Comparison of ENCODE assay signal across 8 mouse cellular contexts in the genomic region with DNA sequence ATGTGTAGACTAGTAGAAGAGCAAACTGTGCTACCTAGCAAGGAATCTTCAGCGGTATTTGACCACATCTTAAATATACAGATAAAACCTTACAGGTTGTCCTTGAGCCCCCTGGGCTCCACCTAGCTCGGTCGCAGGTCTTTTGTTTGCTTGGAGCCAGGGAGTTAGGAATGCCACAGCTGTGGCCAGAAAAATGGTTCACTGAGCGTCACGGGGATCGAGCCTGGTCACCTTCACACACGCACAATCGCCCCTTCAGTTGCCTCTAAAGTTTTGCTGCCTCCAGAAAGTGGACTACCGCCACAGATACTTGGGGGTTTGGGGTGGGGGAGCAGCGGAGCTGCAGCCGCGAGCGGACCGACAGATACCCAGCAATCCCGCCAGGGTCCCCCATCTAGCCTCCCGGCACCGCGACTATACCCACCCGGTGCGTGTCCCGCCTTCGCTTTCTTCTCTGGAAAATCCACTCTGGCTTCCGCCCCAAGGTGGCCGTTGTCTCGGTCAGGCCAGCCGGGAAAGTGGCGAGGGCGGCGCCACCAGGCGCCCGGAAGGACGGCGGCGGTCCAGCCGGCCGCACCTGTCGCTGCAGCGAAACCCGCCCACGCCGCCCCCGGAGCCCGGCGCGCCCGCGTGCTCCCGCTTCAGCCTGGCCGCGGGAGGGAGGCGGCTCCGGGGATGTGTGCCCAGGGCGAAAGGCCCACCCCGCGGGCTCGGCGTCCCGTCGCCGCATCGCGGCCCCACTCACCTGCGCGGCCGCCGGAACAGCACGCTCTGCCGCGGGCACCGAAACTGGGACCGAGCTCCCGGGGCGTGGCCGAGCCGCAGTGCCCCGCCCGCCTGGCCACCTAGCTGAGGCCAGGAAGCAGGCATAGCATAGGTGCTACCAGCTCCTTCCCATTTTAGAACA. TPM values are rescaled to one million over a fixed set of nuclear protein-coding genes. Genes with fewer than 3 reads are reported as not detected.
DNase-seq lines count a peak whose midpoint lies in the region; ATAC-seq and TF ChIP-seq lines count a peak whose summit lies in the region.

Gene Marveld2, minus strand, starts transcription at position 791 of the 907 bp plus-strand sequence.

- 3% methylated on average over 75 of the region's 77 CpGs for WGBS in embryonic facial prominence, embryonic 12.5 days
- 3% methylated on average over 77 of the region's 77 CpGs for WGBS in heart, embryonic 14.5 days
- WGBS in kidney, embryonic 16.5 days = 1% methylated on average over 74 of the region's 77 CpGs
- WGBS in liver, embryonic 16.5 days (ENCODE audit: insufficient replicate concordance) = 2% methylated on average over 71 of the region's 77 CpGs
- WGBS in neural tube, embryonic 11.5 days = 1% methylated on average over 75 of the region's 77 CpGs

- TF ChIP-seq CTCF in testis, adult 2 months (IDR thresholded peaks at IDR 0.05; ENCODE audit: control insufficient read depth, insufficient read depth, insufficient replicate concordance, low read depth, low read length) = no peak

- peak; percentile 50 to 77 for DNase-seq in urinary bladder, adult 18-20 months (ENCODE audit: low spot score in 2 of 2)
- DNase-seq in urinary bladder, postnatal 10 days (ENCODE audit: low spot score) = no peak
- peak; percentile 30 for DNase-seq in neural tube, embryonic 11.5 days (ENCODE audit: low spot score)

- peak within 1 kb of the TSS; percentile 58 for H3K9ac ChIP-seq in embryonic facial prominence, embryonic 12.5 days
- H3K9ac ChIP-seq in heart, embryonic 14.5 days (ENCODE audit: low read length) = peak within 1 kb of the TSS; percentile 76
- H3K9ac ChIP-seq in kidney, embryonic 16.5 days (replicated peaks; ENCODE audit: low read length) = peak within 1 kb of the TSS; percentile 74
- peak within 1 kb of the TSS; percentile 61 for H3K9ac ChIP-seq in liver, embryonic 16.5 days (ENCODE audit: low read depth, low read length)
- peak within 1 kb of the TSS; percentile 52 for H3K9ac ChIP-seq in neural tube, embryonic 11.5 days (ENCODE audit: low read length)

- no peak within 1 kb of the TSS for H3K27ac ChIP-seq in embryonic facial prominence, embryonic 12.5 days
- no peak within 1 kb of the TSS for H3K27ac ChIP-seq in heart, embryonic 14.5 days (replicated peaks in 1 of 2; ENCODE audit: control insufficient read depth in 1 of 2, insufficient read depth in 1 of 2, low read depth in 2 of 2, low read length in 2 of 2)
- peak within 1 kb of the TSS; percentile 76 for H3K27ac ChIP-seq in kidney, embryonic 16.5 days (ENCODE audit: low read length)
- peak within 1 kb of the TSS; percentile 55 for H3K27ac ChIP-seq in liver, embryonic 16.5 days (ENCODE audit: low read length)
- no peak within 1 kb of the TSS for H3K27ac ChIP-seq in neural tube, embryonic 11.5 days (ENCODE audit: low read depth, low read length)
- no peak within 1 kb of the TSS for H3K27ac ChIP-seq in testis, adult 2 months (ENCODE audit: control insufficient read depth, insufficient read depth, low read depth, low read length)

- no peak for ATAC-seq in embryonic facial prominence, embryonic 12.5 days (ENCODE audit: insufficient number of reproducible peaks, insufficient read depth, low FRiP score, low TSS enrichment)
- peak; percentile 31; the same call in 1 of the 2 replicates for ATAC-seq in heart, embryonic 14.5 days (ENCODE audit: insufficient number of reproducible peaks, insufficient read depth, low FRiP score, low read depth)
- ATAC-seq in kidney, embryonic 16.5 days (ENCODE audit: low FRiP score, low TSS enrichment) = peak; percentile 91
- peak; percentile 82 for ATAC-seq in liver, embryonic 16.5 days (ENCODE audit: low read depth)
- ATAC-seq in neural tube, embryonic 11.5 days (ENCODE audit: insufficient read depth, low FRiP score, low TSS enrichment) = peak; percentile 35

- peaks cover 16% of the 10 kb centered on the region for H3K27me3 ChIP-seq in embryonic facial prominence, embryonic 12.5 days
- no peaks in the 10 kb centered on the region for H3K27me3 ChIP-seq in heart, embryonic 14.5 days (ENCODE audit: control insufficient read depth, insufficient read depth, low read length)
- no peaks in the 10 kb centered on the region for H3K27me3 ChIP-seq in kidney, embryonic 16.5 days (ENCODE audit: insufficient read depth, low read length)
- H3K27me3 ChIP-seq in liver, embryonic 16.5 days (ENCODE audit: control insufficient read depth, insufficient read depth, low read depth, low read length) = peaks cover 5% of the 10 kb centered on the region
- H3K27me3 ChIP-seq in neural tube, embryonic 11.5 days (ENCODE audit: control insufficient read depth, insufficient read depth, low read length) = peaks cover 10% of the 10 kb centered on the region; the same call in 1 of the 2 replicates
- no peaks in the 10 kb centered on the region for H3K27me3 ChIP-seq in testis, adult 2 months (ENCODE audit: control insufficient read depth, insufficient read depth, low read length)

- H3K4me1 ChIP-seq in embryonic facial prominence, embryonic 12.5 days = 0 out of 2 replicates have a peak, but pooled peaks cover 5% of the 10 kb centered on the region
- H3K4me1 ChIP-seq in heart, embryonic 14.5 days (ENCODE audit: control insufficient read depth in 2 of 2, insufficient read depth in 2 of 2, low read length in 2 of 2) = peaks cover 2 to 4% of the 10 kb centered on the region in 2 experiments; a peak in 2 of 4 replicates
- H3K4me1 ChIP-seq in kidney, embryonic 16.5 days (ENCODE audit: insufficient read depth, low read length) = peaks cover 3% of the 10 kb centered on the region; the same call in 1 of the 2 replicates
- peaks cover 5% of the 10 kb centered on the region for H3K4me1 ChIP-seq in liver, embryonic 16.5 days (ENCODE audit: control insufficient read depth, low read depth, low read length)
- H3K4me1 ChIP-seq in neural tube, embryonic 11.5 days (ENCODE audit: control insufficient read depth, insufficient read depth, low read length) = peaks cover 4% of the 10 kb centered on the region; the same call in 1 of the 2 replicates
- no peaks in the 10 kb centered on the region; the same call in none of the 2 replicates for H3K4me1 ChIP-seq in testis, adult 2 months (ENCODE audit: control insufficient read depth, insufficient read depth, low read length)

- H3K4me2 ChIP-seq in embryonic facial prominence, embryonic 12.5 days (replicated peaks) = peak within 1 kb of the TSS; percentile 94
- H3K4me2 ChIP-seq in heart, embryonic 14.5 days (ENCODE audit: low read length) = peak within 1 kb of the TSS; percentile 84
- peak within 1 kb of the TSS; percentile 73 for H3K4me2 ChIP-seq in kidney, embryonic 16.5 days (replicated peaks; ENCODE audit: low read depth, low read length)
- H3K4me2 ChIP-seq in liver, embryonic 16.5 days (ENCODE audit: low read depth, low read length) = peak within 1 kb of the TSS; percentile 93
- H3K4me2 ChIP-seq in neural tube, embryonic 11.5 days (ENCODE audit: low read depth) = peak within 1 kb of the TSS; percentile 90

- TF ChIP-seq POLR2A in testis, adult 2 months (IDR thresholded peaks at IDR 0.05; ENCODE audit: control insufficient read depth, low read depth, low read length) = no peak

- H3K9me3 ChIP-seq in embryonic facial prominence, embryonic 12.5 days = no peaks in the 10 kb centered on the region
- no peaks in the 10 kb centered on the region for H3K9me3 ChIP-seq in heart, embryonic 14.5 days (ENCODE audit: control insufficient read depth, low read length)
- H3K9me3 ChIP-seq in kidney, embryonic 16.5 days (ENCODE audit: low read length) = no peaks in the 10 kb centered on the region
- no peaks in the 10 kb centered on the region for H3K9me3 ChIP-seq in liver, embryonic 16.5 days (replicated peaks; ENCODE audit: control insufficient read depth, low read length)
- no peaks in the 10 kb centered on the region for H3K9me3 ChIP-seq in neural tube, embryonic 11.5 days (ENCODE audit: control insufficient read depth, low read length)

- H3K36me3 ChIP-seq in embryonic facial prominence, embryonic 12.5 days = peaks cover 26% of the 10 kb centered on the region
- peaks cover 42% of the 10 kb centered on the region for H3K36me3 ChIP-seq in heart, embryonic 14.5 days (ENCODE audit: control insufficient read depth, insufficient read depth, low read length)
- peaks cover 28% of the 10 kb centered on the region for H3K36me3 ChIP-seq in kidney, embryonic 16.5 days (ENCODE audit: insufficient read depth, low read length)
- H3K36me3 ChIP-seq in liver, embryonic 16.5 days (ENCODE audit: control insufficient read depth, insufficient read depth) = peaks cover 17% of the 10 kb centered on the region
- H3K36me3 ChIP-seq in neural tube, embryonic 11.5 days (ENCODE audit: control insufficient read depth, insufficient read depth, low read length) = no peaks in the 10 kb centered on the region
- peaks cover 1% of the 10 kb centered on the region for H3K36me3 ChIP-seq in testis, adult 2 months (ENCODE audit: control insufficient read depth, insufficient read depth, low read length)

- peak within 1 kb of the TSS; percentile 55 for H3K4me3 ChIP-seq in embryonic facial prominence, embryonic 12.5 days
- peak within 1 kb of the TSS; percentile 68 to 71 for H3K4me3 ChIP-seq in heart, embryonic 14.5 days (ENCODE audit: control insufficient read depth in 1 of 2, insufficient read depth in 1 of 2, low read depth in 1 of 2, low read length in 2 of 2)
- H3K4me3 ChIP-seq in kidney, embryonic 16.5 days (ENCODE audit: low read length) = peak within 1 kb of the TSS; percentile 65
- H3K4me3 ChIP-seq in liver, embryonic 16.5 days (ENCODE audit: low read depth, low read length) = peak within 1 kb of the TSS; percentile 73
- H3K4me3 ChIP-seq in neural tube, embryonic 11.5 days (ENCODE audit: low read depth, low read length) = peak within 1 kb of the TSS; percentile 54
- H3K4me3 ChIP-seq in testis, adult 2 months (ENCODE audit: control insufficient read depth, low read depth, low read length) = peak within 1 kb of the TSS; percentile 48

RNA-seq across cellular contexts. Expression of gene Marveld2, which starts in this region (rescaled TPM):
- polyA plus RNA-seq in embryonic facial prominence, embryonic 12.5 days (2016; fragmentation: Nextera tagmentation; extraction: Ambion mirVana) = 4.6 and 4.8 TPM in 2 replicates
- polyA plus RNA-seq in heart, embryonic 14.5 days (2014; fragmentation: Nextera tagmentation; extraction: Ambion mirVana) = 3.1 and 3.6 TPM in 2 replicates
- polyA plus RNA-seq in kidney, embryonic 16.5 days (2015; fragmentation: Nextera tagmentation; extraction: Ambion mirVana) = 18.8 and 20.5 TPM in 2 replicates
- 9.6 and 10.5 TPM in 2 replicates for polyA plus RNA-seq in liver, embryonic 16.5 days (2015; fragmentation: Nextera tagmentation; extraction: Ambion mirVana)
- polyA plus RNA-seq in neural tube, embryonic 11.5 days (2014; fragmentation: Nextera tagmentation; extraction: Ambion mirVana) = 2.4 and 2.6 TPM in 2 replicates
- 0.85 and 1.1 TPM in 2 replicates for polyA plus RNA-seq in testis, adult 2 months (2012; rRNA removed)

Comparison
In these comparisons a context has a peak if more than half of its experiments do, and no peak if none do; other contexts are left out.
1. H3K27ac ChIP-seq: peak in kidney, embryonic 16.5 days (single experiment) and liver, embryonic 16.5 days (single experiment); none in embryonic facial prominence, embryonic 12.5 days (single experiment), heart, embryonic 14.5 days (0 of 2), neural tube, embryonic 11.5 days (single experiment) and testis, adult 2 months (single experiment).
2. Peak in every context shown above with its lines, with median percentiles within 50 percentile points of each other: H3K4me2 ChIP-seq, H3K4me3 ChIP-seq and H3K9ac ChIP-seq.